Mouse (Mus musculus): Measurements from ENCODE around the gene Pced1a.

Pced1a gene

GRCm38 (mm10) chr2:130436769-130437168 is 12.3 kb upstream of the Pced1a start:
- DNase-seq (ENCODE audit: extremely low spot score): no peak

- peak; percentile 55 for DNase-seq (ENCODE audit: extremely low spot score)
These were observed 8.7 kb upstream of the Pced1a start for GRCm38 (mm10) chr2:130433152-130433551.

GRCm38 (mm10) chr2:130432157-130432556 is 7.7 kb upstream of the Pced1a start:
- no peak for DNase-seq (ENCODE audit: extremely low spot score)

- no peak for DNase-seq (ENCODE audit: extremely low spot score)
These were observed 6.0 kb upstream of the Pced1a start for GRCm38 (mm10) chr2:130430484-130430883.

- no peak for DNase-seq (ENCODE audit: extremely low spot score)
These were observed 5.3 kb upstream of the Pced1a start for GRCm38 (mm10) chr2:130429851-130430250.

- DNase-seq (ENCODE audit: extremely low spot score): no peak
These were observed 611 bp upstream of the Pced1a start for GRCm38 (mm10) chr2:130425112-130425511.

GRCm38 (mm10) chr2:130423397-130424125 is 940 bp downstream of the Pced1a start:
- no peak for DNase-seq (ENCODE audit: extremely low spot score)

GRCm38 (mm10) chr2:130421781-130422620 is 2.5 kb downstream of the Pced1a start:
- DNase-seq (ENCODE audit: extremely low spot score): no peak

- DNase-seq (ENCODE audit: extremely low spot score): no peak
These were observed 10.2 kb downstream of the Pced1a start for GRCm38 (mm10) chr2:130414094-130414856.

GRCm38 (mm10) chr2:130412775-130413174 is 11.7 kb downstream of the Pced1a start:
- DNase-seq (ENCODE audit: extremely low spot score): no peak

GRCm38 (mm10) chr2:130411558-130412495 is 12.7 kb downstream of the Pced1a start:
- peak; percentile 82 for DNase-seq (ENCODE audit: extremely low spot score)

GRCm38 (mm10) chr2:130408194-130408593 is 16.3 kb downstream of the Pced1a start:
- DNase-seq (ENCODE audit: extremely low spot score): peak; percentile 41

- no peak for DNase-seq (ENCODE audit: extremely low spot score)
These were observed 18.3 kb downstream of the Pced1a start, which contains the start of gene Tmem239 for GRCm38 (mm10) chr2:130406178-130406577. Gene Tmem239 (plus strand): TSS chr2:130406478.

GRCm38 (mm10) chr2:130404939-130405338 is 19.6 kb downstream of the Pced1a start, which contains the start of the genes Gm28372 and 1700020A23Rik:
Gene Gm28372 (plus strand): TSS chr2:130405239.
Gene 1700020A23Rik (plus strand): TSS chr2:130405259.
- DNase-seq (ENCODE audit: extremely low spot score): no peak

- no peak for DNase-seq (ENCODE audit: extremely low spot score)
These were observed 22.6 kb downstream of the Pced1a start for GRCm38 (mm10) chr2:130401891-130402290.

- no peak for DNase-seq (ENCODE audit: extremely low spot score)
These were observed 24.5 kb downstream of the Pced1a start for GRCm38 (mm10) chr2:130400046-130400445.

GRCm38 (mm10) chr2:130398091-130398490 is 26.4 kb downstream of the Pced1a start:
- no peak for DNase-seq (ENCODE audit: extremely low spot score)

- peak; percentile 87 for DNase-seq (ENCODE audit: extremely low spot score)
These were observed 27.1 kb downstream of the Pced1a start, which contains the start of gene Cpxm1 for GRCm38 (mm10) chr2:130397186-130397985. Gene Cpxm1 (minus strand): TSS chr2:130397574.

- DNase-seq (ENCODE audit: extremely low spot score): no peak
These were observed 28.8 kb downstream of the Pced1a start for GRCm38 (mm10) chr2:130395696-130396095.

- DNase-seq (ENCODE audit: extremely low spot score): no peak
These were observed 31.7 kb downstream of the Pced1a start for GRCm38 (mm10) chr2:130392836-130393235.
